ENCODE assay signal across 19 mouse cellular contexts in the genomic region with DNA sequence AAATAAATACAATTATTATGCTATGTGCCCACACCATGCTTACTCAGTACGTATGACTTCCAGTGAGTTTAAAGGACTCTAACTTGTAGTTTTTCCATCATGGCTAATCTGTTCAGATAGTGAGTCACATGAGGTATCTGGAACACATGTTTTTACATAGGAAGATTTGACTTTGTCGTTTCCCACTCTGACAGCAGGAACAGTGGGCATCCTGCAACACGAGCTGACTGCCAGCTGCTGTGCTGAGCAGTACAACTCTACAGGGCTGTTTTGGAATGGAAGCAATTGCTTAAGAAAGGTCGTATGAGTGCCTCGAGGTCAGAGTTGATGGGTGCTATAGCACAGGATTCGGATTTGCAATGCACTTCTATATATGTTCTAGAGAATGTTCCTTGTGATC.
A peak's percentile ranks its signal among the peaks of the same experiment; 100 is the strongest.
DNase-seq lines count a peak whose midpoint lies in the region; ATAC-seq and TF ChIP-seq lines count a peak whose summit lies in the region.
"Had no signal": no experiment of that assay in that cellular context is flagged by ENCODE, and none has a peak within 500 bp of the region (broad histone marks: within the 10 kb centered on the region; RNA-seq: fewer than 3 reads in every experiment).

No protein-coding gene starts in this region.

- no peak overlapping the region for H3K4me2 ChIP-seq in heart, embryonic 13.5 days
- no peak overlapping the region for H3K4me2 ChIP-seq in heart, postnatal 0 days (ENCODE audit: low read depth, low read length)
- no peak overlapping the region for H3K4me2 ChIP-seq in liver, postnatal 0 days (ENCODE audit: low read depth, low read length)
- H3K4me2 ChIP-seq: forebrain, embryonic 13.5 days; hindbrain, embryonic 15.5 days had no signal

- intact Hi-C loops in heart, postnatal 36 days (cut with DNase I) = loop anchor here (5.0 kb wide), 1 partner anchor 33 kb away; no protein-coding TSS in a partner anchor
- intact Hi-C loops in heart, postnatal 14 days (cut with DNase I) = loop anchor here (5.0 kb wide), 1 partner anchor 33 kb away; no protein-coding TSS in a partner anchor

- TF ChIP-seq EP300 in heart, postnatal 0 days (IDR thresholded peaks at IDR 0.05; ENCODE audit: low read depth) = no peak
- no peak for TF ChIP-seq EP300 in liver, postnatal 0 days (IDR thresholded peaks at IDR 0.05; ENCODE audit: low read depth)

- no peaks in the 10 kb centered on the region for H3K27me3 ChIP-seq in heart, embryonic 13.5 days (replicated peaks)
- no peaks in the 10 kb centered on the region for H3K27me3 ChIP-seq in heart, postnatal 0 days (ENCODE audit: control insufficient read depth, insufficient read depth, low read length)
- H3K27me3 ChIP-seq in liver, postnatal 0 days (ENCODE audit: insufficient read depth, low read length) = no peaks in the 10 kb centered on the region
- H3K27me3 ChIP-seq: forebrain, embryonic 13.5 days; hindbrain, embryonic 15.5 days had no signal

- H3K36me3 ChIP-seq in heart, embryonic 13.5 days = peaks cover 33% of the 10 kb centered on the region
- peaks cover 13% of the 10 kb centered on the region for H3K36me3 ChIP-seq in heart, postnatal 0 days (replicated peaks; ENCODE audit: control insufficient read depth, insufficient read depth, low read length)
- peaks cover 11% of the 10 kb centered on the region; the same call in 1 of the 2 replicates for H3K36me3 ChIP-seq in liver, postnatal 0 days (replicated peaks; ENCODE audit: insufficient read depth, low read length)

- TF ChIP-seq CTCF in heart, postnatal 0 days (IDR thresholded peaks at IDR 0.05; ENCODE audit: low read depth) = no peak
- no peak for TF ChIP-seq CTCF in liver, postnatal 0 days (IDR thresholded peaks at IDR 0.05; ENCODE audit: low read depth)

- H3K4me3 ChIP-seq in heart, embryonic 13.5 days = no peak overlapping the region
- H3K4me3 ChIP-seq in heart, postnatal 0 days (ENCODE audit: low read depth, low read length) = no peak overlapping the region
- H3K4me3 ChIP-seq in liver, postnatal 0 days (ENCODE audit: low read depth, low read length) = no peak overlapping the region
- H3K4me3 ChIP-seq: embryonic facial prominence, embryonic 10.5 days; forebrain, embryonic 13.5 days; hindbrain, embryonic 10.5 days; hindbrain, embryonic 15.5 days had no signal

- H3K9ac ChIP-seq in heart, embryonic 13.5 days = no peak overlapping the region
- H3K9ac ChIP-seq in heart, postnatal 0 days (replicated peaks; ENCODE audit: low read depth, low read length) = no peak overlapping the region
- no peak overlapping the region for H3K9ac ChIP-seq in liver, postnatal 0 days (replicated peaks)
- H3K9ac ChIP-seq: forebrain, embryonic 13.5 days; forebrain, postnatal 0 days; hindbrain, embryonic 15.5 days had no signal

- 53% methylated on average over 6 of the region's 6 CpGs for WGBS in heart, embryonic 13.5 days
- WGBS in heart, postnatal 0 days = 35% methylated on average over 6 of the region's 6 CpGs
- 67% methylated on average over 6 of the region's 6 CpGs for WGBS in liver, postnatal 0 days (ENCODE audit: insufficient replicate concordance)

- H3K4me1 ChIP-seq in heart, embryonic 13.5 days = peaks cover 68% of the 10 kb centered on the region
- peaks cover 50% of the 10 kb centered on the region for H3K4me1 ChIP-seq in heart, postnatal 0 days (ENCODE audit: control insufficient read depth, insufficient read depth)
- no peaks in the 10 kb centered on the region for H3K4me1 ChIP-seq in liver, postnatal 0 days (ENCODE audit: insufficient read depth)
- H3K4me1 ChIP-seq: embryonic facial prominence, embryonic 10.5 days; forebrain, embryonic 13.5 days; hindbrain, embryonic 10.5 days; hindbrain, embryonic 15.5 days had no signal

- peak overlapping the region; percentile 97 for H3K27ac ChIP-seq in heart, embryonic 13.5 days (replicated peaks)
- peak overlapping the region; percentile 93 for H3K27ac ChIP-seq in heart, postnatal 0 days (ENCODE audit: low read depth)
- H3K27ac ChIP-seq in liver, postnatal 0 days (ENCODE audit: low read depth) = no peak overlapping the region
- H3K27ac ChIP-seq: embryonic facial prominence, embryonic 10.5 days; forebrain, embryonic 13.5 days; hindbrain, embryonic 10.5 days; hindbrain, embryonic 15.5 days had no signal

- no peak for ATAC-seq in heart, embryonic 13.5 days (ENCODE audit: extremely low read depth, insufficient number of reproducible peaks, low FRiP score, low TSS enrichment)
- ATAC-seq in heart, postnatal 0 days (ENCODE audit: insufficient read depth, low read depth) = peak; percentile 39
- 0 out of 2 replicates have a peak, but pooled peaks have one; percentile 9 for ATAC-seq in megakaryocyte-erythroid progenitor cell, adult 5-6 weeks (replicated peaks; ENCODE audit: low FRiP score, low TSS enrichment, poor library complexity, severe bottlenecking)
- no peak for ATAC-seq in liver, postnatal 0 days
- ATAC-seq: forebrain, embryonic 13.5 days; forebrain, postnatal 0 days; inflammation-experienced regulatory T-cells, adult 6 months; intestine, postnatal 0 days had no signal

- no peak for DNase-seq in heart, postnatal 36 days
- DNase-seq in heart, postnatal 0 days (ENCODE audit: low spot score) = peak; percentile 63
- no peak for DNase-seq in heart, postnatal 14 days
- no peak for DNase-seq in liver, postnatal 0 days
- DNase-seq: adrenal gland, adult 2 months; adrenal gland, postnatal 25 days; cerebellum, adult 2 months; cerebellum, postnatal 10 days; forebrain, postnatal 0 days; gastrocnemius, postnatal 14 days; kidney, adult 8-10 months had no signal

- no peaks in the 10 kb centered on the region for H3K9me3 ChIP-seq in heart, embryonic 13.5 days
- no peaks in the 10 kb centered on the region for H3K9me3 ChIP-seq in heart, postnatal 0 days (replicated peaks; ENCODE audit: control insufficient read depth, low read length)
- no peaks in the 10 kb centered on the region for H3K9me3 ChIP-seq in liver, postnatal 0 days (ENCODE audit: low read length)
- H3K9me3 ChIP-seq: embryonic facial prominence, embryonic 10.5 days; forebrain, embryonic 13.5 days; hindbrain, embryonic 10.5 days; hindbrain, embryonic 15.5 days had no signal

Comparison
In these comparisons a context has a peak if more than half of its experiments do, and no peak if none do; other contexts are left out.
1. ATAC-seq: peak in heart, postnatal 0 days (single experiment) and megakaryocyte-erythroid progenitor cell, adult 5-6 weeks (single experiment); none in heart, embryonic 13.5 days (single experiment) and liver, postnatal 0 days (single experiment).